Mouse (Mus musculus): ENCODE measurements at regions not wholly inside any gene's neighbourhood (a gene's known extent, or its start where the extent isn't known, plus 50 kb on each side); places are given as distances from the start of the nearest gene placed in this dataset.

- WGBS, result 28% methylated on average over 2 of the region's 2 CpGs
- Histone ChIP-seq H3K27me3 (no peaks in the 10 kb centered on the region), H3K9me3 (no peaks in the 10 kb centered on the region), H3K9ac (no peak overlapping the region), H3K27ac (no peak overlapping the region), H3K4me1 (peaks cover 4% of the 10 kb centered on the region; the same call in 1 of the 2 replicates), H3K4me2 (replicated peaks) (no peak overlapping the region), H3K36me3 (no peaks in the 10 kb centered on the region), H3K4me3 (no peak overlapping the region)
- no peak; the same call in 1 of the 2 replicates for ATAC-seq (ENCODE audit: low FRiP score, low read depth)
Measured at GRCm38 (mm10) chr3:120591183-120591582, 580.3 kb downstream of the Rwdd3 start.

DNA sequence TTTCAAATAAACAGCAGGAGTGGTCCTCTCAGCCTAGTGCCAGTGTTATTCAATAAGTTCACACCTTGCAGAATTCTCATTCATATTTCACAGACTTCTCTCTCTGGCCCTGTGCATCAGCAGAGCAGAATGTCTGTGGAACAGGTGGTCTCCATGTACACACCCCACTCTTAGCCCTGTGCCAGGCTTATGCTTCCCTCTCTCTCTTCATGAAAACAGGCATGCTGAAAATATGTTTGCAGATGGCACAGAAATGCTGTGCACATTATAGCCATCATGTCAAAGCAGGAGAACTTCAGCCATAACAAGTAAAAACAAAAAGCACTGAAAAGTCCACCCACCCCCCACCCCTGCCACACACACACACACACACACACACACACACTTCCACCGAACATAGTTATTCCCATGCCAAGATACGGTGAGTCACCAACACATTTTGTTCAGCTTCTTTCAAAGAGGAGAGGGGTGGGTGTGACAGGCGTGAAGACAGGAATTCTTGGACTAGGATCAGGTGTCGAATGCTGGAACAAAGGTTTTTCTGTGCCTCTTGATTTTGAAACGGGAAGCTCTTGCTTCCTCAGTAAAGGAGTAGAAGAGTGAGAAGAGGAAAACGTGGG, 600.6 kb downstream of the Rwdd3 start:
- no peak for ATAC-seq (ENCODE audit: low FRiP score, low read depth)
- Histone ChIP-seq H3K4me1 (no peaks in the 10 kb centered on the region), H3K9me3 (no peaks in the 10 kb centered on the region), H3K4me2 (replicated peaks) (no peak overlapping the region), H3K36me3 (no peaks in the 10 kb centered on the region), H3K9ac (no peak overlapping the region), H3K27me3 (no peaks in the 10 kb centered on the region), H3K4me3 (no peak overlapping the region), H3K27ac (no peak overlapping the region)
- WGBS, result 47% methylated on average over 6 of the region's 6 CpGs

DNA sequence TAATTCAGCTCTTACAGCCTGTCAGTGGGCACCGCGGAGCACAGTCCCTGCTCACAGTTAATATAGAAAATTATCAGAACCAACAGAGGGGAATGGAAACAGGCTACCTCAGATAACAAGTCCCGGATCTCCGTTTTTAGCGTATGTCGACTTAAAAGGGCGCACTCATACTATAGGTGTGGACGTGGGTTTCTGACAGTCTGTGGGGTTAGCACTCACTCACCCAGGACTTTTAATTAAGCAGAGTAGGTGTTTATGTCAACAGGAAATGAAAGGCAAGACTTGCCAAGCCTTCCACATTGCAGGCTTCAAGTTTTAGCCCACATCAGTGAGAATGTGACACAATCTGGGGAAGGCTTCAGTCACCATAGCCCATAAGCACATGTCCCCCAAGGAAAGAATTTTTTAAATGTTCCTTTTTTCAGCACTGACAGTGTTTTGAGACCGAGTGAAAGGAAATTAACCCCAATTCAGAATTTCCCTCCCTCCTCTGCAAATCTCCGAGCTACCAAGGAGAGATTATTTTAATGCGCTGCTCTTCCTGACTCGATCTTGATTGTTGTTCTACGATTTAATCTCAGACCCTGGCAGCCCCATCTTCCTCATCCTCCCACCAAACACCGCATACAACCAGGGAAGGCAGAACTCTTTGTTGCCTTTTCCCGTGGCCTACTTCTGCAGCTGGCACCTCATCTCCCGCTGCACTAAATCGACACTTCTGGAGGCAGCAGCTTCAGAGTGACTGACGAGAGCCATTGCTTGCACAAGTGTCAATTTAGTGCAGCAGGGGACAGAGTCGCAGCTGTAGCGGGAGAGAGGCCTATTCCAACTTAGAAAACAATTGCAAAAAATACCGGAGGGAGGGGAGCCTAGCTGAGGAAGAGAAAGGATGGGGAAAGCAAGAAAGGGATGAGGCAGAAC, 629.7 kb downstream of the Rwdd3 start:
- Histone ChIP-seq H3K4me3 (peak overlapping the region; percentile 16; the same call in 1 of the 2 replicates), H3K4me1 (peaks cover 11% of the 10 kb centered on the region; the same call in 1 of the 2 replicates), H3K9ac (no peak overlapping the region; the same call in 1 of the 2 replicates), H3K4me2 (replicated peaks) (peak overlapping the region; percentile 52), H3K27me3 (no peaks in the 10 kb centered on the region), H3K27ac (no peak overlapping the region), H3K36me3 (no peaks in the 10 kb centered on the region), H3K9me3 (no peaks in the 10 kb centered on the region)
- 23% methylated on average over 21 of the region's 21 CpGs for WGBS
- peak; percentile 79 for ATAC-seq (ENCODE audit: low FRiP score, low read depth)

GRCm38 (mm10) chr3:120533901-120534300, 637.6 kb downstream of the Rwdd3 start:
- H3K9ac ChIP-seq, result no peak overlapping the region
- H3K9me3 ChIP-seq, result no peaks in the 10 kb centered on the region
- 77% methylated on average over 3 of the region's 3 CpGs for WGBS
- H3K27me3 ChIP-seq, result no peaks in the 10 kb centered on the region
- H3K4me2 ChIP-seq (replicated peaks), result no peak overlapping the region
- no peak overlapping the region for H3K27ac ChIP-seq
- no peak for ATAC-seq (ENCODE audit: low FRiP score, low read depth)
- H3K36me3 ChIP-seq, result no peaks in the 10 kb centered on the region
- no peaks in the 10 kb centered on the region for H3K4me1 ChIP-seq
- H3K4me3 ChIP-seq, result no peak overlapping the region

- ATAC-seq (ENCODE audit: low FRiP score, low read depth), result no peak
- WGBS, result 86% methylated on average over 9 of the region's 9 CpGs
- H3K36me3 ChIP-seq, result no peaks in the 10 kb centered on the region
- no peak overlapping the region for H3K4me3 ChIP-seq
- no peaks in the 10 kb centered on the region for H3K27me3 ChIP-seq
- H3K4me1 ChIP-seq, result no peaks in the 10 kb centered on the region
- no peak overlapping the region for H3K4me2 ChIP-seq (replicated peaks)
- H3K27ac ChIP-seq, result no peak overlapping the region
- no peak overlapping the region for H3K9ac ChIP-seq
- H3K9me3 ChIP-seq, result no peaks in the 10 kb centered on the region
Measured at GRCm38 (mm10) chr3:120531880-120532580, 639.5 kb downstream of the Rwdd3 start.

GRCm38 (mm10) chr3:120511651-120512050, 659.8 kb downstream of the Rwdd3 start:
- no peak overlapping the region for H3K27ac ChIP-seq
- no peak overlapping the region for H3K4me3 ChIP-seq
- no peaks in the 10 kb centered on the region for H3K9me3 ChIP-seq
- H3K36me3 ChIP-seq, result no peaks in the 10 kb centered on the region
- 85% methylated on average over 1 of the region's 1 CpGs for WGBS
- H3K4me1 ChIP-seq, result no peaks in the 10 kb centered on the region
- no peak overlapping the region for H3K4me2 ChIP-seq (replicated peaks)
- no peak overlapping the region for H3K9ac ChIP-seq
- H3K27me3 ChIP-seq, result no peaks in the 10 kb centered on the region
- no peak for ATAC-seq (ENCODE audit: low FRiP score, low read depth)

DNA sequence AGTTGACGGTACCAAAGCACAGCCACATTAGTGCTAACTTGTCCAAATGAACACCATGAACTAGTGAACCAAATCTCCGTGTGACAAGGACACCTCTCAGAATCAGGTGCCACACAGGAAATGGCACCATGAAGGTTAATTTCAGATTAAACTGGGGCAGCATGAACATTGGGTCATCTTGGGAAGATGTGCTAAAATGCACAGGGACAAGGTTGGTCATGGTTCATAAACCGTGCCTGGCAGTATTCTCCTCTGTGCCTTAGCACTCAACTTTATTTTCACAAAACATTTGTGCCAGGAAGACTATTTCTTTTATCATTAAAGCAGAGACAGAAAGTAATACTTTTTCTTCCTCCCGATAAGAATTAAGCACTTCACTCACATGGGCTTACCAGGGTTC, 672.6 kb downstream of the Rwdd3 start:
- H3K9ac ChIP-seq, result no peak overlapping the region
- H3K4me3 ChIP-seq, result no peak overlapping the region
- no peak overlapping the region for H3K4me2 ChIP-seq (replicated peaks)
- no peaks in the 10 kb centered on the region for H3K4me1 ChIP-seq
- 73% methylated on average over 4 of the region's 4 CpGs for WGBS
- H3K36me3 ChIP-seq, result no peaks in the 10 kb centered on the region
- no peak overlapping the region for H3K27ac ChIP-seq
- no peaks in the 10 kb centered on the region for H3K27me3 ChIP-seq
- H3K9me3 ChIP-seq, result 0 out of 2 replicates have a peak, but pooled peaks cover 8% of the 10 kb centered on the region
- ATAC-seq (ENCODE audit: low FRiP score, low read depth), result no peak

- Histone ChIP-seq H3K4me1 (peaks cover 8% of the 10 kb centered on the region; the same call in 1 of the 2 replicates), H3K27me3 (no peaks in the 10 kb centered on the region), H3K4me2 (replicated peaks) (no peak overlapping the region), H3K9me3 (no peaks in the 10 kb centered on the region), H3K4me3 (no peak overlapping the region), H3K36me3 (no peaks in the 10 kb centered on the region), H3K27ac (no peak overlapping the region), H3K9ac (no peak overlapping the region)
- WGBS, result 36% methylated on average over 1 of the region's 1 CpGs
- ATAC-seq (ENCODE audit: low FRiP score, low read depth), result no peak
Measured at GRCm38 (mm10) chr3:120477934-120478333, 693.6 kb downstream of the Rwdd3 start.

DNA sequence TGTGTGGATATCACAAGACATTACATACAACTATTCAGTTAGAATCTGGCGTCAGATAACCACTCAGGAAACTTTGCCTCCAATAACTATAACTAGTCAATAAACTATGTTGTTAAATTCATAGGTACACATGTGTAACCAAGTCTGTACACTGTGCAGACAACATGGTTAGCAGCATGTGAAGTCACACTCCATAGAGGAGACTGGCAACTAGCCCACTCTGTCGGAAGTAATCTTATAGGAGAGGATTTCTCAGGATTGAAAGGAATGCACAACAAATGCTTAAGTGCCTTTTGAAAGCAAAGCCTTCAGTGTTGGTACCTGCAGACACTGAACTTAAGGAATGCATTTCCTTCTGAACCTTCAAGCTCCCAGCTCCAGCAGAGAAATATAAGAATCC, 693.0 kb upstream of the Ptbp2 start:
- no peak overlapping the region for H3K9ac ChIP-seq
- no peaks in the 10 kb centered on the region for H3K9me3 ChIP-seq
- peaks cover 8% of the 10 kb centered on the region; the same call in 1 of the 2 replicates for H3K4me1 ChIP-seq
- 40% methylated on average over 2 of the region's 2 CpGs for WGBS
- no peak overlapping the region for H3K27ac ChIP-seq
- H3K36me3 ChIP-seq, result no peaks in the 10 kb centered on the region
- no peak overlapping the region for H3K4me2 ChIP-seq (replicated peaks)
- H3K27me3 ChIP-seq, result no peaks in the 10 kb centered on the region
- H3K4me3 ChIP-seq, result no peak overlapping the region
- ATAC-seq (ENCODE audit: low FRiP score, low read depth), result 0 out of 2 replicates have a peak, but pooled peaks have one; percentile 44

DNA sequence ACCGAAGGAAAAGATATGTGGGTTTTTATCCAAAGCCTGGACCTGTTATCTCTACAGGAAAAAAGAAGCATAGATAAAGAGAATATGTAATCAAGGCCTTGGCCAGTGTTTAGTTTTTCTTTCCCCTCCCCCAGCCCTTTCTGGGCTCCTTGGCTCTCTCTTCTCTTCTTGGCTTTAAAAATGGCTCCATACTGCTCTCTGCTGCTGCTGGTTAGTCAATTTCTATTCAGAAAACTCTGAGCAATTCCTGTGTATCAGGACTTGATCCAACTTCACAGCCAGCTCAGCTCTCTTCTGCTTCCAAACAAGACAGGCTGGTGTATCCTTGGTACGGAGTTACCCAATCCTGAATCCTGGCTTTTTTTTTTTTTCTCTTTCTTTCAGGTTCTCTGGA, 689.4 kb upstream of the Ptbp2 start:
- no peak for ATAC-seq (ENCODE audit: low FRiP score, low read depth)
- Histone ChIP-seq H3K9me3 (no peaks in the 10 kb centered on the region), H3K9ac (no peak overlapping the region), H3K4me1 (peaks cover 13% of the 10 kb centered on the region; the same call in 1 of the 2 replicates), H3K27ac (no peak overlapping the region), H3K4me3 (no peak overlapping the region), H3K36me3 (no peaks in the 10 kb centered on the region), H3K27me3 (no peaks in the 10 kb centered on the region), H3K4me2 (replicated peaks) (no peak overlapping the region)
- WGBS, result 72% methylated on average over 2 of the region's 2 CpGs

GRCm38 (mm10) chr3:120472687-120473644, 688.7 kb upstream of the Ptbp2 start:
- peaks cover 14% of the 10 kb centered on the region; the same call in 1 of the 2 replicates for H3K4me1 ChIP-seq
- H3K9me3 ChIP-seq, result no peaks in the 10 kb centered on the region
- no peak overlapping the region for H3K4me2 ChIP-seq (replicated peaks)
- H3K27me3 ChIP-seq, result no peaks in the 10 kb centered on the region
- no peak overlapping the region for H3K4me3 ChIP-seq
- H3K36me3 ChIP-seq, result no peaks in the 10 kb centered on the region
- H3K9ac ChIP-seq, result no peak overlapping the region
- ATAC-seq (ENCODE audit: low FRiP score, low read depth), result no peak
- no peak overlapping the region for H3K27ac ChIP-seq
- WGBS, result 73% methylated on average over 13 of the region's 13 CpGs

All from limb, embryonic 13.5 days (tissue).